Mouse (Mus musculus) thymus, postnatal 10 days (tissue): ENCODE measurements around the gene Serpina11.
A peak's percentile ranks its signal among the peaks of the same experiment; 100 is the strongest.

Source experiments
- DNase-seq, 2 experiments: peaks; one replicate each; pipeline ENCODE4 v3.0.0; 2021; ENCODE audit warnings: low spot score in 2 of 2

Gene Serpina11

GRCm38 (mm10) chr12:103989857-103990256, at the start of gene Serpina11:
Gene Serpina11 (minus strand): TSS chr12:103989957.
- DNase-seq = no peak

GRCm38 (mm10) chr12:104038181-104038580, 48.4 kb upstream of the Serpina11 start:
- no peak for DNase-seq

- no peak for DNase-seq
These were observed 44.0 kb upstream of the Serpina11 start for GRCm38 (mm10) chr12:104033752-104034151.

DNA sequence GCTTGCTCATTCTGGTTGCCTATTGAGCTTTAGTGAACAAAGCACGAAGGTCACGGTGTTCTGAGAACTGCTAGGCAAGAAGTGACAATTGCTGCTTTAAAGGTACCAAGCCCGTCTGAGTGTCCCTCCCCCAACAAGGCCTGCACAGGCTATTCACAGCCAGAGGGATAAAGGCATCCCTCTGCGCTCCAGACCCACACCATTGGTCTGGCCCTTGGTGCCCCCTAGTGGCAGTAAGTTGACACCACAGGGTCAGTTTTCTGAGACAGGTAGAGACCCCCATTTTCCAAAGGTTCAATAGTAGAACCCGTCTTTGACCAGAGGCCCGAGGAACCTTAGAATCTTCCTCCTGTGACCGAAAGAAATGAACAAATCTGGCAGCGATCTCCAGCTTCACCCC, 40.2 kb upstream of the Serpina11 start:
- DNase-seq = peak in 1 of 2 experiments; percentile 11

DNA sequence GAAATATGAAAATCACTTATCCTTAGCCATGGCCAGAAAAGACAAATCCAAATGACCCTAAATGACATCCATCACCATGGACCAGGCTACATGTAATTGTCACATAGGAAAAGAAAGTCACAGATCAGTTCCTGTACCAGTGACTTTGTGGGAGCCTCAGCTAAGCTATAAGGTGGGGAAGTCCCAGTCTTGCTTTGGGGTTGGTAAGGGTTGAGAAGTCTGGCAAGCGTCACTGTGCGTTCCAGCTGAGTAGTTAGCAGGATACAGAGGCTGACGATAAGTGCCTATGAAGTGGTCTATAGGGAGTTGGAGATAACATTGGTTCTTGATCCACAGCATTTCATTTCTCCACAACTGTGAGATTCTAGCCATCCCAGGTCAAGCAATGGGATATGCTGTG, 25.5 kb upstream of the Serpina11 start:
- no peak for DNase-seq

- no peak for DNase-seq
These were observed 23.9 kb upstream of the Serpina11 start, which contains the start of gene Serpina9 for GRCm38 (mm10) chr12:104013620-104014019. Gene Serpina9 (minus strand): TSS chr12:104013755.

DNA sequence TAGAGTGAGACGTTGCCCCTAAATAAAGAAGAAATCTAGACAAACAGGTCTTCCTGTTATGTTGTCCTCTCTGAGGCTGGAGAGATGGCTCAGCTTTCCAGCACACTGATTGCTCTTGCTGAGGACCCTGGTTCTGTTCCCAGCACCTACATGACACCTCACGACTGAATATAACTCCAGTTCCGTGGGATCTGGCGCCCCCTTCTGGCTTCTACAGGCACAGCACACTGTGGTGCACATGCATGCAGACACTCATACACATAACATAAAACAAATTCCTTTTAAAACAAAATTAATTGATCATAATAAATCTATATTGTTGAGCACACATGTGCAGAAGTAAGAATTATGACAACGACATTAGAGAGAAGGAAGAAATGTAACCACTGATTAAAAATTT, 14.9 kb upstream of the Serpina11 start:
- DNase-seq = no peak

- no peak for DNase-seq
These were observed 13.5 kb upstream of the Serpina11 start for GRCm38 (mm10) chr12:104003238-104003612.

- DNase-seq = no peak
These were observed 12.9 kb upstream of the Serpina11 start for GRCm38 (mm10) chr12:104002569-104003237.

GRCm38 (mm10) chr12:104000594-104000993, 10.8 kb upstream of the Serpina11 start:
- DNase-seq = no peak

DNA sequence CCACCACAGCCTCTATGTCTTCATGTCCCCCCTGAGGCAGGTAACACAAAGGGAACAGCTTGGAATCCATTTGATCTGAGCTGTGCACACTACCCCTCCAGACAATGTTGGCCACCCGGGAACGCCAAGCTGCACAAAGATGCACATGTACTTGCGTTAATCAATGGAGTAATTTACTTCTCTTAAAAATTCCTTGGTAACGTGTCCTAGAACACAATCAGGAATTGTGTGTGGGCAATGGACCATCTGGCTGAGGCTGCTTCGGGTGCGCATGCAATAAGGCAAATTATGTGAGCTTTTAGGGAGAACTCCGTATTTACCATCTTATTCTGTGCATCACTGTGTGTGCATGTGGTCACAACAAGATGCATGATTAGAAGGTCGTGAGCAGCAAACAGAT, 9.9 kb upstream of the Serpina11 start:
- DNase-seq = no peak

- DNase-seq = no peak
These were observed 6.8 kb upstream of the Serpina11 start for GRCm38 (mm10) chr12:103996513-103996912.

DNA sequence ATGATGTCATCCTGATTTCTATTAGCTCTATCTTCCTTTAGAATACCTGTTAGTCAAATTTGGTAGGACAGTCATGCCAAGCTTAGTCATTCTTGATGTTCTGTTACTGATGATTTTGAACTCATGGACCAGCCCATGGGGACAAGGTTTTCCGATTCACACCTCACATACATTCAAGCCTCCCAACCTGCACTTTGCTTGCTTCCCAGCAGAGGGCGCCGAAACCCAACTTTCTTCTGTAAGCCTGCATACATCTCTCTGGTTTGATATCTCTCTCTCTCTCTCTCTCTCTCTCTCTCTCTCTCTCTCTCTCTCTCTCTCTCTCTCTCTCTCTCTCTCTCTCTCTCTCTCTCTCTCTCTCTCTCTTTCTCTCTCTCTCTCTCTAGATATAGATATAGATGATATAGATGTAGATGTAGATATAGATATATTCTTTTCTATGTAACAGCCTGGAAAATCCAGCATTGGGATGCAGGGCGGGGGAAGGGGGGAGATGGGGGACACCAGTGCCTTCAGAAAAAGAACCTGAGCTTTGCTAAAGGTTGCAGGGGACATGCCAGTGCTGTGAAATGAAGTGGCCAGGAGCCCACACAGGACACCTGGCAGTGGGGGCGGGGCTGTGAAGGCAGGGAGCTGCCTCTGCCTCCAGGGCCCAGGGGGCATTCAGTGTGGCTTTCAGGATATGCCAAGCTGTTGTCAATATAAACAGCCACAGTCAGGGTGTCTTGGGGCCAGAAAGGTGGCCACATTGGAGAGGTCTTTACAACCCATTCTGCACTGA, 5.7 kb upstream of the Serpina11 start:
- peak in 1 of 2 experiments; percentile 26 for DNase-seq

DNA sequence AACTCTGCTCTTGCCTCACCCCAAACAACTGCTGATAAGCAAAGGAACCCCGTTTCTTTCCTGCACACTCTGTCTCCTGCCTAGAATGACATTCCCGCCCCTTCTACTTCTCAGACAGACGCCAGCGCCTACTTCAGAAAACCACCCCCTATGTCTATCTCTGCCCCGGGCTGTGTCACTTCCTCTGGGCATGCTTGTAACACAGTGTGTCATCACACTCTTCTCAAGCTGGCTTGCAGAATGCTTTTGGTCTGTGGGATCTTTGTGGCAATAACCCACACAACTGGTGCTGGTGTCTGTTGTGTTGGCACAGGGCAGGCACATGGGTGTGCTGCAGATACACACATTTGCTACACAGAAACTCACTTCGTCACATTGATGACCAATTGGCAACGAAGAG, 3.2 kb upstream of the Serpina11 start:
- no peak for DNase-seq

GRCm38 (mm10) chr12:103989514-103989767, 316 bp downstream of the Serpina11 start:
- DNase-seq = no peak

GRCm38 (mm10) chr12:103988754-103989513, 823 bp downstream of the Serpina11 start:
- no peak for DNase-seq

DNA sequence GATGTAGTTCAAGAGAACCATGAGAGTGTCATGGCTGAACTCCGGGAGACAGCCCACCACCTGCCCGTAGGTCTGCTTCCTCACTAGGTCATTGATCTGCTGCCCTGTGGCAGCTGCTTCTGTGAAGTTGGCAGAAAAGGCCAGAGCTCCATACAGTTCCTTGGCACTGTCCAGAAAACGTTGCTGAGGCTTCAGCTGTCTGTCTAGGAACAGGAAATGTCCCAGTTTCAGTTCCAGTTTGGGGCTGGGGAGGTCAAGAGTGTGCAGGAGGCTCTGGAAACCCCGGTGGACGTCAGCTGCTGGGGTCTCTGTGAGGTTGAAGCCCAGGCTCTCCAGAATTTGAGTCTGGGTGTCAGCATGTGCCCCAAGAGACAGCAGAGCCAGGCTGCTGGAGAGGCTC, 3.9 kb downstream of the Serpina11 start:
- DNase-seq = no peak

GRCm38 (mm10) chr12:103984935-103985334, 4.8 kb downstream of the Serpina11 start:
- peak in 1 of 2 experiments; percentile 11 for DNase-seq

DNA sequence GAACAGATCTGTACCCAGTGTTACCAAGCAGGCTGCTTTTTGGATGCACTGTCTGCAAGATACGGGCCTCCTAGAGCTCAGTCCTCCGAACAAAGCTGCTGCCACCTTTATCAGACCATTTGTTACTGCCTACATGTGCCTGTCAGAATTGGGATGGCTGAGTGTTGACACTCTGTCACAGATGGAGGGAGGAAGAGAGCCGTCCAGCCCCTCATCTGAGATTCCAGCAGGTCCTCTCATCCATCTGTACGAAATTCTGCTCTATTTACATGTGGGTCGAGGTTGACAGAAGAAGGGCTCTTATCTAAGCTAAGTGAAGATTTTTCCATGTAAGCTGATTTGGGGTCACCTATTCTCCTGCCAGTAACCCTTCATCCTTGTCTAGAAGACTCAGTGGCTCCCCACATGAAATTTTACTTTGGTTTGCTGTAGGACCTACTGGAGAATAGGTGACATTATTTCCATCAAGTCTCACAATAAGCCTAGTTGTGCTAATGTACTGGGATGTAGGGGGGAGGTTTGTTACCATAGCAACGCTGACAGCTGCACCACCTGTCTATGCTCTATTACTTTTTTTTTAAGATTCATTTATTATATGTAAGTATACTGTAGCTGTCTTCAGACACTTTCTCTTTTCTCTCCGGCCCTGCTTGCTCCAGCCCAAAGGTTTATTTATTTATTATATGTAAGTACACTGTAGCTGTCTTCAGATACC, 8.0 kb downstream of the Serpina11 start:
- no peak for DNase-seq

- DNase-seq = no peak
These were observed 11.5 kb downstream of the Serpina11 start for GRCm38 (mm10) chr12:103978294-103978693.

GRCm38 (mm10) chr12:103977846-103978245, 11.9 kb downstream of the Serpina11 start:
- DNase-seq = no peak

GRCm38 (mm10) chr12:103977060-103977459, 12.7 kb downstream of the Serpina11 start:
- no peak for DNase-seq
